Mouse (Mus musculus) bone marrow macrophage, adult 2 months (primary cell): ENCODE measurements around the gene Slc25a17. TPM values are rescaled to one million over a fixed set of nuclear protein-coding genes. Genes with fewer than 3 reads are reported as not detected.

Source experiments
- H3K27ac ChIP-seq: 2 replicates; pipeline ENCODE4 v1.5.1; 2012; ENCODE audit warnings: low read depth, low read length; ENCODE audit not compliant: insufficient read depth
- H3K4me1 ChIP-seq: 2 replicates; pipeline ENCODE4 v1.6.1; 2012; ENCODE audit warnings: low read length; ENCODE audit not compliant: control insufficient read depth, insufficient read depth
- H3K4me3 ChIP-seq: 2 replicates; pipeline ENCODE4 v1.5.1; 2012; ENCODE audit warnings: mild to moderate bottlenecking, low read length, moderate library complexity; ENCODE audit not compliant: insufficient read depth
- CTCF ChIP-seq: IDR thresholded peaks from 2 replicates; pipeline ENCODE4 v1.5.1; 2012; ENCODE audit warnings: low read depth, mild to moderate bottlenecking, low read length, moderate library complexity
- POLR2A ChIP-seq: IDR thresholded peaks from 2 replicates; pipeline ENCODE4 v1.6.1; 2012; ENCODE audit warnings: mild to moderate bottlenecking, low read depth, low read length, borderline replicate concordance
- polyA plus RNA-seq: library from polyadenylated mRNA; stranded (reverse); fragments of >200 nt; gene quantifications from 2 replicates; pipeline ENCODE4 v1.2.4, GENCODE M21; 2012; ENCODE audit not compliant: missing spikeins, insufficient read depth, insufficient read length

Gene Slc25a17
- polyA plus RNA-seq, 1 experiment, result 38.0 TPM

DNA sequence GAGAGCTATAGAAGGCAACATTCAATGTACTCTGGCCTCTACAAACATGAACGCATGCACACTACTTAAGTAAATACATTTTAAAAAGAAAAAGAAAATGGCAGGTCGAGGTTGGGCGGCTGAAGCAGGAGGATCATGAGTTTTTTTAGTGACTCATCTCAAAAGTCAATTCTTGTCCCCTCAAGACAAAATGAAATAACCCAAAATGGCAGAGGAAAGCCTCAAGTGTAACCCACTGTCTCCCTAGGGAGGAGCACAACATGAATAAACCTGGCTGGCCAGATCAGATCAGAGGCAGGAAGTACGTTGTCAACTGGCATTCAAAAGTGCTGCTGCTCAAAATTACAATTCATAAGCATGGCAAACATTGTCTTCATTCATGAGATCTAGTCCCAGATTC, 28.1 kb downstream of the Slc25a17 start:
- no peak overlapping the region for H3K27ac ChIP-seq
- no peak for TF ChIP-seq POLR2A
- no peak for TF ChIP-seq CTCF
- no peak overlapping the region for H3K4me3 ChIP-seq
- peaks cover 3% of the 10 kb centered on the region; the same call in 1 of the 2 replicates for H3K4me1 ChIP-seq

DNA sequence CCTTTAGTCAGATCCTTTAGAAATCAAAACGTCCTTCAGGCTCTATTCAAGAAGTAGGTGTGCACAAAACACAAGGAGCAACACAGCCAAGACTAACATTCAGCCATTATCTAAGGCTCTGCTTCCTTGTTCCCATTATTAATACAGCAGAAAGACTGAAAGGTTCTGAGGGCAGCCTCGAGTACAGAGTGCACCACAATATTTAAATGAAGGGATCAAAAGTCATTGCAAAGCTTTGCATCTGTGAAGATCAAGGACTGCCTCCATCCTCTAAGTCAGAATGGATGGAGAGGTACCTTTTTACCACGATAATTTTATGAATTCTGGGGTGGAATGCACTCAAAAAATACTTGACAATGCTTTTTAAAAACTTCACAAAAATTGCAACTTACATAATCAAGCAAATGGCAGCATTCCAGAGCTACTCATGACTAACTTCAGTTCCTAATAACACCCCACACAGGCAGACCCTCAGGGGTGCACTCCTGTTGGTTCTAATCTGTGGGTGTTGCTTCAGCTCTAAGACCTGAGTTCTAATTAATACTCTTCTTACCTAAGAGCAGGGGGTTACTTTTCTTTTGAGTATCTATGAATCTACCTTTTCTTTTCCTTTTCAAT, 29.7 kb downstream of the Slc25a17 start:
- TF ChIP-seq CTCF, result no peak
- TF ChIP-seq POLR2A, result no peak
- Histone ChIP-seq H3K27ac (no peak overlapping the region), H3K4me1 (peaks cover 3% of the 10 kb centered on the region; the same call in 1 of the 2 replicates), H3K4me3 (no peak overlapping the region)

DNA sequence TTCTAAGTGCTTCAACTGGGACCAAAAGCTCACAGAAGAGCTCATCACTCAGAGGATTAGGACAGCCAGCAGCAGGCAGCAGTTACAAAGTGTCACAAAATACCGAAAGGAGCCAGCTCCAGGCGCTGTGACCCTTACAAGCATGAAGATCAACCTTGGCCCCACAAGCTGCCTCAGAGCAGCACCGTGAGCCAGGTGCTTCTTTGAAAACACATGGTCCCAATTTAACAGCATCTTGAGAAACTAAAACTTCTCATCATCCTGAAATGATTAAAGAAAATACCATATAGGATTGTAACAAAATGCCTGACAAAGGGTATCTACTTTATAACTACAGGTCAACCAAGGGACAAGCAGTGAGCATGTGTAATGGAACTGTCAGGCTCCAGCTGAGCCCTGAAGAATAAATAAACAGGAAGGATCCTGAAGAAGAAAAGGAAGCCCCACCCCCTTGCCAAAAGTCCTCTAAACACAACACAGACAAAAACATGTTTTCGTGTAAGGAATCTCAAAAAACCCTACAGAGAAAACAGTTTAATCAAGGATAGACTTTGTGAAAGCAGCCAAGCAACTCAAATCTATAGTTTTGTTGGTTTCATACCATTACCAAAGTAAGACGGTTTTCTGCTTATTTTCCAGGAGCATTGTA, 30.8 kb downstream of the Slc25a17 start:
- TF ChIP-seq POLR2A, result no peak
- TF ChIP-seq CTCF, result no peak
- no peak overlapping the region for H3K27ac ChIP-seq
- no peaks in the 10 kb centered on the region for H3K4me1 ChIP-seq
- no peak overlapping the region for H3K4me3 ChIP-seq

DNA sequence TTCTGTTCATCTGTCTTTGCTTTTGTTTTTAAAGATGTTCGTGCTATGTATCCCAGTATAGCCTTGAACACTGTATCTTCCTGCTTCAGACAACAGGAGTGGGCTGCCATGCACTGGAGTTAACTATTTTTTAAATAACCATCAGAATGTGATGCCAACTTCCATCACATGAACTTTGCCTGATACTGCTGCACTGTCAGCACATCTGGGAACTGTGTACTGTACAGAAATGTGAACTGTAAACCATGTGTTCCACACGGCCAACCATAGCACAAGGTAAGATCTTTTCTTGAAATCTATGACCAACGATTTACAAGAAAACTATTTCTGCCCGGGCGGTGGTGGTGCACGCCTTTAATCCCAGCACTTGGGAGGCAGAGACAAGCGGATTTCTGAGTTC, 33.1 kb downstream of the Slc25a17 start:
- TF ChIP-seq POLR2A (no peak), CTCF (no peak)
- H3K27ac ChIP-seq, result no peak overlapping the region
- H3K4me1 ChIP-seq, result 0 out of 2 replicates have a peak, but pooled peaks cover 3% of the 10 kb centered on the region
- H3K4me3 ChIP-seq, result no peak overlapping the region

DNA sequence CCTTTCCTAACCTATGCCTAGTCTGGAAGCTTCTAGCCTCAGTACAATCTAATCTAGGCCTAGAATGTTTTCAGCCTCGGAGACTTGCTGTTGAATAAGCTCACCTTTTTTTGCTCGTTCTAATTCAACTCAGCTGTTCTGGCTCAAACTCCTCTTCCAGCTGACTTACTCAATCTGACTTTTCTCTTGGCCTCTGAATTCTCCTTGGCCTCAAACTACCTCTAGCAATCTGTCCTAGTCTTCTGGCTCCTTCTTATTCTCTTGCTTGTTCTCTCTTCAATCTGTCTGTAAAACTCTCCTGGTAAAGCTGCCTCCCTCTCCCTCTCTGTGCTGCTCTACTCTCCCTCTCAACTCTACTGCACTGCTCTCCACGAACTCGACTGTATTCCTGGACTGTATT, 35.6 kb downstream of the Slc25a17 start:
- H3K27ac ChIP-seq, result no peak overlapping the region
- 0 out of 2 replicates have a peak, but pooled peaks cover 3% of the 10 kb centered on the region for H3K4me1 ChIP-seq
- TF ChIP-seq CTCF, result no peak
- no peak for TF ChIP-seq POLR2A
- no peak overlapping the region for H3K4me3 ChIP-seq

DNA sequence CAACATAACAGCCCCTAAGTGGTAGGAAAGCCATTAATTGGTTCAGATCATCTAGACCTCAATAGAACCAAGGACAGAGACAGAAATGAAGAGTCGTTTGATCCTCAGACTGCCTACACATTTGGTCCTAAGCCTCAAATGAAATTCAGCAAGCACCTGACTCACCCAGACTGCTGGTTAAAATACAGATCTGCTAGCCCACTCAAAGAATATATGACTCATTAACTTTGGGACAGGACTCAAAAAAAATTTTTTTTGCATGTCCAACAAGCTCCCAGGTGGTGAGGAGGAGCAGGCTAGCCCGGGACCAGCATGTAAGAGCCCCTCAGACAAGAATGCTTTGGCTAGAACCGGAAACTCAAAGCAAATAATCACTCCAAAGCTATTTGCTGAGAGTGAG, 40.5 kb downstream of the Slc25a17 start:
- Histone ChIP-seq H3K4me3 (no peak overlapping the region), H3K27ac (no peak overlapping the region), H3K4me1 (0 out of 2 replicates have a peak, but pooled peaks cover 3% of the 10 kb centered on the region)
- TF ChIP-seq CTCF, result no peak
- no peak for TF ChIP-seq POLR2A

DNA sequence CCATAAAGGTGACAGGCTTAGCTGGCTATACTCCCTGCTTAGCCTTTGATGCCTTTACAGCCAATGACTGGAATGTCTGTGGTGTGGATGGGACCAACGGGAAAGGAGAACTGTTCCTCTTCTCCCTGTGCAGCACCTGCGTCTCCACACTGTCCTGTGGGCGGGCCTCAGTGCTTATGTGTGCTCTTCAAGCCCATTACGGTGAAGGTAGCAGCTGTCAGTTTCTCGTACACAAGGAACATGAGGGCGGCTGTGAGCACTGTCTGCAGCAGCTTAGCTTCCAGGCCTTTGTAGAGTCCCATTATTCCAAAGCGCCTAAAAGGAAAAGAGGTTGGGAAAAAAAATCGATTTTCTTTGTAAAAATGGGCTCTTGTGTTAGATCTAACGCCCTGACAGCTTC, 41.1 kb downstream of the Slc25a17 start:
- H3K27ac ChIP-seq, result no peak overlapping the region
- TF ChIP-seq POLR2A (no peak), CTCF (no peak)
- H3K4me1 ChIP-seq, result 0 out of 2 replicates have a peak, but pooled peaks cover 3% of the 10 kb centered on the region
- no peak overlapping the region for H3K4me3 ChIP-seq

DNA sequence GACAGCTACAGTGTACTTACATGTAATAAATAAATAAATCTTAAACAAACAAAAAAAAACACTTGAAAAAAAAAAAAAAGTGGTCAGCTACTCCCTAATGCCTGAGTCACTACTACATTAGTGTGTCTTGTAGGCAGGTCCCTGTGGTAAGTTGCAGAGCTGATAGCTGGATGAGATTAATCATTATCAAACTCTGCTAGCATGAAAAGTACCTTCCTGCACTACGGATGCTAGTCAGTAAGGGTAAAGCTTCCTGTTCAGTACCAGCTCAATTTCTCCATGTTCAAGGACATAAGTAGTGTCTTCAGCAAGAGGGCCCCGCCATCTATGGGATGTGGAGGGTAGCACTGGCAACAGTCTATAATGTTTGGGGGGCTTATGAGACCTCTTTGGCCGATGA, 46.7 kb downstream of the Slc25a17 start:
- TF ChIP-seq CTCF (no peak), POLR2A (no peak)
- H3K4me3 ChIP-seq, result no peak overlapping the region
- no peak overlapping the region for H3K27ac ChIP-seq
- no peaks in the 10 kb centered on the region for H3K4me1 ChIP-seq

DNA sequence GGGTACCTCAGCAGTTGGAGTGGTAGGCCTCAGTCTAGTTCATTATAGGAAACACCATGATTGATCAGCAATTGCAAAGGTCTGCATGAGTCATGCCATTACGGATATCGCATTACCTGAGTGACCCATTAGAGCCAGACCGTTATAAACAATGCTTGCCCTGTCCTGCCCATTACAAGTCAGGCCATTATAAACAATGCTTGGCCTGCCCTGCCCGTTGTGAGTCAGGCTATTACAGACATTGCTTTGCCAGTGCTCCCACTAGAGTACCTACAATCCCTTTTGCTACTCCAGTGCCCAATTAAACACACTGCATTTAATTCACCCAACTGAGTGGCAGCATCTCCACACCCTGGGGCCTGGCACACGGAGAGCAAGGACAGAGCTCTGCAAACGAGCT, 49.6 kb downstream of the Slc25a17 start:
- no peak overlapping the region for H3K4me3 ChIP-seq
- TF ChIP-seq POLR2A, result no peak
- TF ChIP-seq CTCF, result no peak

DNA sequence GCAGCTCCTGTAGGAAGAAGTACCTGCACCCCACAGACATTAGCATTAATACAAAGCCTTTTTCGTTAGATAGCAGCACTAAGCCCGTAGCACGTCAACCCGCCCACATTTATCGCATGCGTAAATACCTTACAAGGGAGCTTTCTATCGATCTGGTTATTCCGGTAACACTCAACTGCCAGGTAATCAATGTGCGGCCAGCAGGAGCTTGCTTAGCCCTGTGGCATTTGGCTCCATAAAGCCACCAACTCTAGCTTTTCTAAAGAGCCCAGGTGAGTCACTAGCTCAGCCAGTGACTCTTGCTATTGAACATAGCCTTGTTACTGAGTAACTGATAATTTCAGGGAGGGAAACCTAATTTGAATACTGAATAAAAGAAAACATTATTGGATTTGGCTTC, 50.3 kb downstream of the Slc25a17 start:
- no peak overlapping the region for H3K27ac ChIP-seq
- H3K4me1 ChIP-seq, result no peaks in the 10 kb centered on the region
- TF ChIP-seq POLR2A, result no peak
- H3K4me3 ChIP-seq, result no peak overlapping the region

More for the DNA sequence above, 49.6 kb downstream of the Slc25a17 start:
- H3K27ac ChIP-seq, result no peak overlapping the region
- no peaks in the 10 kb centered on the region for H3K4me1 ChIP-seq

DNA sequence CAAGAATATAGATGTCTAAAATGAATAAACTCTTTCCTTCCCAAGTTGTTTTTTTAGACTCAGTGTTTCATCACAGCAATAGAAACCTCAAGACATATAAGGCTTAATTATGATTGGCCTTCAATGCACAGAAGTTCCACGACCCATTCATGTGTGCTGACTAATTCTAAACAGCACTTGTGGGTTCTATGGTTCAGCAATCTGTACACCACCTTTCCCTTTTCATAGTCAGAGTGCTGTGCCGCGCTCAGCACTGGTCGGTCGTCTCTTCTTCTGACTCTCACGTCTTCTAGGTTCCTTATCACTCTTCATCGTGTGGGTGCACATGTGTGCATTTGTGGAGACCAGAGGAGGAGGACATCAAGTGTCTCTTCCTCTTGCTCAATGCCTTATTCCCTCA, 52.6 kb downstream of the Slc25a17 start:
- Histone ChIP-seq H3K4me3 (no peak overlapping the region), H3K27ac (no peak overlapping the region), H3K4me1 (peaks cover 7% of the 10 kb centered on the region)
- no peak for TF ChIP-seq POLR2A
- no peak for TF ChIP-seq CTCF
